Comparison of ENCODE assay signal across 9 mouse cellular contexts in genomic region chr10:6694218-6694850, GRCm38 (mm10).
DNase-seq lines count a peak whose midpoint lies in the region; ATAC-seq lines count a peak whose summit lies in the region.
"Had no signal": no experiment of that assay in that cellular context is flagged by ENCODE, and none has a peak within 500 bp of the region (broad histone marks: within the 10 kb centered on the region; RNA-seq: fewer than 3 reads in every experiment).

No protein-coding gene starts in this region.

- 53% methylated on average over 13 of the region's 13 CpGs for WGBS in forebrain, embryonic 14.5 days

- H3K36me3 ChIP-seq in forebrain, embryonic 14.5 days (ENCODE audit: control insufficient read depth, insufficient read depth, low read length) = no peaks in the 10 kb centered on the region
- H3K36me3 ChIP-seq: liver, embryonic 13.5 days had no signal

- ATAC-seq in forebrain, embryonic 14.5 days = peak; percentile 61
- peak; percentile 84 to 92 for ATAC-seq in hematopoietic stem cell, adult 5-6 weeks (replicated peaks in 1 of 2; ENCODE audit: insufficient read depth in 1 of 2, low FRiP score in 2 of 2, low TSS enrichment in 1 of 2, low read depth in 1 of 2, poor library complexity in 2 of 2, severe bottlenecking in 2 of 2)
- ATAC-seq in megakaryocyte-erythroid progenitor cell, adult 5-6 weeks (replicated peaks; ENCODE audit: low FRiP score, low TSS enrichment, poor library complexity, severe bottlenecking) = peak; percentile 65; the same call in 1 of the 2 replicates

- 0 out of 2 replicates have a peak overlapping the region, but pooled peaks have one; percentile 14 for H3K4me2 ChIP-seq in forebrain, embryonic 14.5 days (ENCODE audit: low read length)
- H3K4me2 ChIP-seq: liver, embryonic 13.5 days had no signal

- no peak overlapping the region for H3K27ac ChIP-seq in forebrain, embryonic 14.5 days (ENCODE audit: low read depth, low read length)
- H3K27ac ChIP-seq: liver, embryonic 13.5 days had no signal

- H3K9me3 ChIP-seq in forebrain, embryonic 14.5 days (replicated peaks; ENCODE audit: control insufficient read depth, low read length) = no peaks in the 10 kb centered on the region
- H3K9me3 ChIP-seq: liver, embryonic 13.5 days had no signal

- no peak overlapping the region for H3K4me3 ChIP-seq in forebrain, embryonic 14.5 days (ENCODE audit: low read depth, low read length)
- H3K4me3 ChIP-seq: liver, embryonic 13.5 days had no signal

- no peaks in the 10 kb centered on the region for H3K4me1 ChIP-seq in forebrain, embryonic 14.5 days (ENCODE audit: control insufficient read depth, insufficient read depth, low read length)
- H3K4me1 ChIP-seq: liver, embryonic 13.5 days had no signal

- peak; percentile 16 for DNase-seq in gastrocnemius, adult 18-20 months (ENCODE audit: low spot score)
- no peak for DNase-seq in gastrocnemius, postnatal 25 days
- peak; percentile 5 for DNase-seq in cerebellum, adult 11-12 months
- DNase-seq in forebrain, embryonic 14.5 days (ENCODE audit: low spot score) = peak; percentile 68
- DNase-seq in layer of hippocampus, postnatal 10 days (ENCODE audit: low spot score in 2 of 2) = peak; percentile 61 to 63
- DNase-seq in right cerebral cortex, postnatal 4 days = peak; percentile 21
- DNase-seq: liver, embryonic 13.5 days had no signal

- H3K9ac ChIP-seq in forebrain, embryonic 14.5 days (ENCODE audit: low read length) = no peak overlapping the region
- H3K9ac ChIP-seq: liver, embryonic 13.5 days had no signal

- no peaks in the 10 kb centered on the region for H3K27me3 ChIP-seq in forebrain, embryonic 14.5 days (replicated peaks; ENCODE audit: control insufficient read depth, insufficient read depth, low read length)
- H3K27me3 ChIP-seq: liver, embryonic 13.5 days had no signal
